Mouse (Mus musculus): ENCODE measurements around the gene Ppil4. TPM values are rescaled to one million over a fixed set of nuclear protein-coding genes. Genes with fewer than 3 reads are reported as not detected.

Gene Ppil4
- polyA plus RNA-seq, 1 experiment from 2014 or later: 38.2 TPM

DNA sequence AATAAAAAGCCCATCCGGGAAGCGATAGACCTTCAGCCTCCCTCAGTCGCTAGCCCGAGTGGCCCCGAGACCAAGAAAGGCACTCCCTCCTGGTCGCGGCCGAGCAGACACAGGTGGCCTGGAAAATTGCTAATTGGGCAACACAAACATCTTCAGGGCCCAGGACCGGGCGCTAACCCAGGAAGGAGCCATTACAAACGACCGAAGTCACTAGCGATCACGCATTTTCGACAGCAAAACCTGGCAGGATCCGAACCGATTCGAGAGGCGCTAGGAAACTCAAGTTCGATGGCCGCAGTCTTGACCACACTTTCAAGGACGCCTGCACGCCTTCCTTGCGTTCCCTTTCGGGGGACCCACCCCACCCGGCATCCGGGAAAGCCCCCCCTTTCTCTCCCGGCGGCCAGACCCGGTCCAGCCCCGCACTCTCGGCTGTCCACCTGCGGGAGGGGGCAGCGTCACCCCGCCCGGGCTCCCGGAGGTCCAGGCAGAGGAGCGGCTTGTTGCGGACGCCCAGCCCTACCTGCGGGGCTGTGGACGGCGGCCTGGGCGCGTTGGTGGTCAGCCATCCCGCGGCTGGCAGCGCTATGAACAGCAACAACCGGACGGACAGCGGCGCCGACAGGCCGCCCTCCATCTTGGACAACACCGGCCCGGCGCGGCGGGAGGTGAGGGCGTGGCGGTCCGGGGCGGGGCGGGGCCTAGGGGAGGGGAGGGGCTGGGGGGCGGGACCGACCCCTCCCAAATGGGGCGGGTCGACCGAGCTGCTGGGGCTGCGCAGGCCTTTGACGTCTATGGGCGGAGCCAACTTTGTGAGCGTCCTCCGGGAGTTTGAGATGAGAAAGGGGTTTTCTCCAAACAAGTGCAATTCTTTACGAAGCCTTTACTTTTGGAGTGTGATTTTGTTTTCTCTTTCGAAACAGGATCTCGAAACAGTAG is 12.2 kb upstream of the Ppil4 start:
- Histone ChIP-seq H3K9me3 (replicated peaks; ENCODE audit: control insufficient read depth, low read length) (no peaks in the 10 kb centered on the region), H3K4me3 (replicated peaks; ENCODE audit: low read length) (peak overlapping the region; percentile 99), H3K27ac (ENCODE audit: low read length) (peak overlapping the region; percentile 80), H3K4me2 (ENCODE audit: low read depth, low read length) (peak overlapping the region; percentile 76), H3K27me3 (ENCODE audit: control insufficient read depth, insufficient read depth, low read length) (no peaks in the 10 kb centered on the region), H3K36me3 (ENCODE audit: control insufficient read depth, insufficient read depth, low read length) (no peaks in the 10 kb centered on the region), H3K4me1 (ENCODE audit: control insufficient read depth, insufficient read depth, low read length) (0 out of 2 replicates have a peak, but pooled peaks cover 3% of the 10 kb centered on the region), H3K9ac (ENCODE audit: low read length) (peak overlapping the region; percentile 95)
- under 1% methylated on average over 74 of the region's 77 CpGs for WGBS
- peak; percentile 96 for ATAC-seq (ENCODE audit: insufficient read depth, low FRiP score)

DNA sequence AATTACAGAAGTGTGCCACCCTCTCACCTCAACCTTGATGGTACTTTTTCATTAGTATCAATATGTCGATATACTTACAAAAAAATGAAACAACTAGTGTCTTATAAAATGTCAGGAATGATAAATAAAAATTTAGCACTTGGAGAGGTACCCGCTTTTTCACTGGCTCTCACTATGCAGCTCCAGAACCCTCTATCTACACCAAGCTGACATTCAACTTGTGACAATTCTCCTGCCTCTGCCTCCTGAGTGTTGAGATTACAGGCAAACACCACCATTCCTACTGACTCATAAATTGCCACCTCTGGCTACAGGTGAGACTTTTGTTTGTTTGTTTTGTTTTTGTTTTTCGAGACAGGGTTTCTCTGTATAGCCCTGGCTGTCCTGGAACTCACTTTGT is 11.5 kb upstream of the Ppil4 start:
- Histone ChIP-seq H3K36me3 (ENCODE audit: control insufficient read depth, insufficient read depth, low read length) (no peaks in the 10 kb centered on the region), H3K9ac (ENCODE audit: low read length) (peak overlapping the region; percentile 54; the same call in 1 of the 2 replicates), H3K4me2 (ENCODE audit: low read depth, low read length) (peak overlapping the region; percentile 51), H3K27me3 (ENCODE audit: control insufficient read depth, insufficient read depth, low read length) (no peaks in the 10 kb centered on the region), H3K27ac (ENCODE audit: low read length) (no peak overlapping the region), H3K9me3 (replicated peaks; ENCODE audit: control insufficient read depth, low read length) (no peaks in the 10 kb centered on the region), H3K4me3 (replicated peaks; ENCODE audit: low read length) (peak overlapping the region; percentile 99), H3K4me1 (ENCODE audit: control insufficient read depth, insufficient read depth, low read length) (0 out of 2 replicates have a peak, but pooled peaks cover 3% of the 10 kb centered on the region)
- WGBS: 49% methylated on average over 3 of the region's 3 CpGs
- ATAC-seq (ENCODE audit: insufficient read depth, low FRiP score): 0 out of 2 replicates have a peak, but pooled peaks have one; percentile 1

GRCm38 (mm10) chr10:7787319-7787718 is 5.4 kb upstream of the Ppil4 start:
- H3K9me3 ChIP-seq (replicated peaks; ENCODE audit: control insufficient read depth, low read length): no peaks in the 10 kb centered on the region
- no peak overlapping the region for H3K4me2 ChIP-seq (ENCODE audit: low read depth, low read length)
- no peak overlapping the region for H3K9ac ChIP-seq (ENCODE audit: low read length)
- no peak overlapping the region for H3K4me3 ChIP-seq (replicated peaks; ENCODE audit: low read length)
- ATAC-seq (ENCODE audit: insufficient read depth, low FRiP score): no peak
- H3K27me3 ChIP-seq (ENCODE audit: control insufficient read depth, insufficient read depth, low read length): no peaks in the 10 kb centered on the region
- no peak overlapping the region for H3K27ac ChIP-seq (ENCODE audit: low read length)
- H3K4me1 ChIP-seq (ENCODE audit: control insufficient read depth, insufficient read depth, low read length): peaks cover 3% of the 10 kb centered on the region; the same call in 1 of the 2 replicates
- 36% methylated on average over 2 of the region's 2 CpGs for WGBS
- 0 out of 2 replicates have a peak, but pooled peaks cover 14% of the 10 kb centered on the region for H3K36me3 ChIP-seq (ENCODE audit: control insufficient read depth, insufficient read depth, low read length)

DNA sequence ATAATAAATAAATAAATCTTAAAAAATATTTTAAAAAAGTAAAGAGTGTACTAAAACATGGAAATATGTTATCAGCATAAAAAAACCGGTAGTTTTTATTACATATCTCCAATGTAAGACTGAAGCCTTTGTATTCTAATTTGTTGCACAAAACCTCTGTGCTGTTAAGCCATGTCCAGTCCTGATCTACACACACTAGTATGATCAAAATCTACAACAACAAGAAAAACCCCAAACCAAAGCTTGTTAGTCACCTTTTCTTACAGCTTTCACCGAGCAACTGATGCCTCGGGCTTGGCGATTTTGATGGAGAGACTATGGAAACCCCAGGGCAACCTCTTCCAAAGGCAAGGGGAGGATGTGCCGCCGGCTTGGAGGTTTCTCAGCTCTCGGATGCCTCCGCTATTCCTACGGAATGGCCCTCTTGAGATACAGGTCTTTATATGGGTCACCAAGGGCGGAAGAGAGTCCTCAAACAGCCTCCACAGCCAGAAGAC is 389 bp upstream of the Ppil4 start:
- peak overlapping the region; percentile 75 for H3K27ac ChIP-seq (ENCODE audit: low read length)
- H3K36me3 ChIP-seq (ENCODE audit: control insufficient read depth, insufficient read depth, low read length): 0 out of 2 replicates have a peak, but pooled peaks cover 14% of the 10 kb centered on the region
- peaks cover 13% of the 10 kb centered on the region for H3K4me1 ChIP-seq (ENCODE audit: control insufficient read depth, insufficient read depth, low read length)
- peak overlapping the region; percentile 60 for H3K4me2 ChIP-seq (ENCODE audit: low read depth, low read length)
- H3K9me3 ChIP-seq (replicated peaks; ENCODE audit: control insufficient read depth, low read length): no peaks in the 10 kb centered on the region
- 0% methylated on average over 10 of the region's 10 CpGs for WGBS
- H3K27me3 ChIP-seq (ENCODE audit: control insufficient read depth, insufficient read depth, low read length): no peaks in the 10 kb centered on the region
- peak overlapping the region; percentile 98 for H3K4me3 ChIP-seq (replicated peaks; ENCODE audit: low read length)
- peak; percentile 44; the same call in 1 of the 2 replicates for ATAC-seq (ENCODE audit: insufficient read depth, low FRiP score)
- H3K9ac ChIP-seq (ENCODE audit: low read length): peak overlapping the region; percentile 95

DNA sequence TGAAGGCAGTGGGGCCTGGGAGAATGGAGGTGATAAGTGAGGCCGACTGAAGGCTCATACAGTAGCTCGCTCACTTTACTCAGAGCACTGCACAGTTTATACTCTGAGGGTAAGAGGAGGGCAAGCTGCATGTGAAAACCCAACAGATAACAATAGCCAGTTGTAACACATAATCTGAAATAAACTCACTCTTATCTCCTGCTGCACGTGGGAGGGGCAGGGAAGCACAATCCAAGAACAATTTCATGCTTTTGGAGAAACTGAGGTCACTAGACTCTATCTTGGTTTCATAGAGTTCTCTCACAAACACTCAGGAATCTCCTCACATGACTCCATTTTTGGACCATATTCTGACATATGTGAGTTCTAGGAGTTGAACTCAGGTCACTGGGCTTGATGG is 8.6 kb downstream of the Ppil4 start:
- Histone ChIP-seq H3K4me1 (ENCODE audit: control insufficient read depth, insufficient read depth, low read length) (no peaks in the 10 kb centered on the region), H3K27ac (ENCODE audit: low read length) (no peak overlapping the region), H3K4me3 (replicated peaks; ENCODE audit: low read length) (no peak overlapping the region), H3K36me3 (ENCODE audit: control insufficient read depth, insufficient read depth, low read length) (peaks cover 21% of the 10 kb centered on the region; the same call in 1 of the 2 replicates), H3K4me2 (ENCODE audit: low read depth, low read length) (no peak overlapping the region), H3K9me3 (replicated peaks; ENCODE audit: control insufficient read depth, low read length) (no peaks in the 10 kb centered on the region), H3K9ac (ENCODE audit: low read length) (no peak overlapping the region), H3K27me3 (ENCODE audit: control insufficient read depth, insufficient read depth, low read length) (no peaks in the 10 kb centered on the region)
- ATAC-seq (ENCODE audit: insufficient read depth, low FRiP score): no peak
- 91% methylated on average over 3 of the region's 3 CpGs for WGBS

DNA sequence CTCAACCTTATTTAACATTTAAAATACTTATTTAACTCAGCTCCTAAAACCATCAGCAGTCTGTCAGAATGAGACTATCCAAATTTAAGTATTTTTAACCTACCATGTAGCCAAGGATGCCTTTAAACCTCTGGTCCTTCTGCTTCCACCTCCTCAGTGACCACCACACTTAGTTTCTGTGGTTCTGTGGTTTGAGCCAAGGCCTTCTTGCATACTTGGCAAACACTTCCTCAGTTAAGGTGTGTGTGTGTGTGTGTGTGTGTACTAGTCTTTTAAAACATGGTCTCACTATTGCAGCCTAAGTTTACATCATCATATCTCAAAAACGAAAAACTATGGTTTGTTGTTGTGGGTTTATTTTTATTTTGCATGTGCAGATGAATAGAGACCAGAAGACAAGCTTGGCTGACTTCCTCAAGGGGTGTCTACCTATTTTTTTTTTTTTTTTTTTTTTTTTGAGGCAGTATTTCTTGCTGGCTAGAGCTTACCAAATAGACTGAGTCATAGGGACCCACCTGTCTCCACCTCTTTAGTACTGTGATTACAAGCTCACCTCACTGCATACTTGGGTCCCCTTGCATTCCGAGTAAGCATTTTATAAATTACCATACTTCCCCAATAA is 9.9 kb downstream of the Ppil4 start:
- H3K9ac ChIP-seq (ENCODE audit: low read length): no peak overlapping the region
- H3K36me3 ChIP-seq (ENCODE audit: control insufficient read depth, insufficient read depth, low read length): peaks cover 21% of the 10 kb centered on the region; the same call in 1 of the 2 replicates
- no peak for ATAC-seq (ENCODE audit: insufficient read depth, low FRiP score)
- no peak overlapping the region for H3K4me2 ChIP-seq (ENCODE audit: low read depth, low read length)
- no peaks in the 10 kb centered on the region for H3K27me3 ChIP-seq (ENCODE audit: control insufficient read depth, insufficient read depth, low read length)
- no peak overlapping the region for H3K27ac ChIP-seq (ENCODE audit: low read length)
- WGBS: 84% methylated on average over 2 of the region's 2 CpGs
- no peaks in the 10 kb centered on the region for H3K4me1 ChIP-seq (ENCODE audit: control insufficient read depth, insufficient read depth, low read length)
- no peaks in the 10 kb centered on the region for H3K9me3 ChIP-seq (replicated peaks; ENCODE audit: control insufficient read depth, low read length)
- H3K4me3 ChIP-seq (replicated peaks; ENCODE audit: low read length): no peak overlapping the region

DNA sequence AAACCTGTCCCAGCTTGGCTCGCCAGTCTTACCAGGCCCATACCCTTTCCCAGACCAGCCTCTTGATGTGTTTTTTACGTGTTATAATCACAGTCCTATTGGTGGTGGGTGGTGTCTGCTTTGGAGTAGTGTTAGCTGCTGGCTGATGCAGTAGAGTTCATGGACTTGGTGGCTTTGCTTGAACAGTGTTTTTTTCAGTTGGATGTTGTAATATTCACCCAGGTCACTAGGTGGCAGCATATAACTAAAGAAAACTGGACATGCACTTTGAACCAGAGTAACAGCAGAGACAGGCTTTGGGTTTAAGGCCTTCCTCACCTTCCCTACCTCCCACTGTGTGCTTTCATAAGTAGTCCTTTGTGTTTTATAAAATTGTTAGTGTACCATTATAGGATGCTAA is 17.2 kb downstream of the Ppil4 start:
- Histone ChIP-seq H3K27me3 (ENCODE audit: control insufficient read depth, insufficient read depth, low read length) (no peaks in the 10 kb centered on the region), H3K27ac (ENCODE audit: low read length) (no peak overlapping the region), H3K9me3 (replicated peaks; ENCODE audit: control insufficient read depth, low read length) (no peaks in the 10 kb centered on the region), H3K4me3 (replicated peaks; ENCODE audit: low read length) (no peak overlapping the region), H3K4me1 (ENCODE audit: control insufficient read depth, insufficient read depth, low read length) (no peaks in the 10 kb centered on the region), H3K9ac (ENCODE audit: low read length) (no peak overlapping the region), H3K4me2 (ENCODE audit: low read depth, low read length) (no peak overlapping the region), H3K36me3 (ENCODE audit: control insufficient read depth, insufficient read depth, low read length) (peaks cover 15% of the 10 kb centered on the region; the same call in 1 of the 2 replicates)
- 0 out of 2 replicates have a peak, but pooled peaks have one; percentile 37 for ATAC-seq (ENCODE audit: insufficient read depth, low FRiP score)
- WGBS: 48% methylated on average over 2 of the region's 2 CpGs

DNA sequence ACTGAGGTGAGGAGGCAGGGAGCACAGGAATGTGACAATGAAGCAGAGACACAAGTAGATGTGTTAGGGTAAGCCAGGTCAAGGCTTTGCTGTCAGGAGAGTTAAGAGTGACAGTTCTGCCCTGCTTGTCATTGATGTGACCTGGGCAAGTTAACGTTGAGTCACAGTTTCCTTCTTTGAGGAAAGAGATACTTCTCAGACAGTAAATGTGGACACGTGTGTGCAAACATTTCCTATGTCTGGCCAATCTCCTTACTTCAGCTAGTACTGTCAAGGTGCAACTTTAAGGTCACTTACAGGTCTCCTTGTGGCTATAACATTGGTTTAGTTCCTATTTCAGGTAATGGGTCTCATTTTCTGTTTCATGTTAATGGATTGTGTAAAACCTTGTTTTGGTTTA is 23.8 kb downstream of the Ppil4 start:
- H3K9me3 ChIP-seq (replicated peaks; ENCODE audit: control insufficient read depth, low read length): no peaks in the 10 kb centered on the region
- no peak overlapping the region for H3K27ac ChIP-seq (ENCODE audit: low read length)
- no peak overlapping the region for H3K4me2 ChIP-seq (ENCODE audit: low read depth, low read length)
- H3K4me1 ChIP-seq (ENCODE audit: control insufficient read depth, insufficient read depth, low read length): no peaks in the 10 kb centered on the region
- H3K36me3 ChIP-seq (ENCODE audit: control insufficient read depth, insufficient read depth, low read length): no peaks in the 10 kb centered on the region; the same call in 1 of the 2 replicates
- no peak overlapping the region for H3K4me3 ChIP-seq (replicated peaks; ENCODE audit: low read length)
- no peaks in the 10 kb centered on the region for H3K27me3 ChIP-seq (ENCODE audit: control insufficient read depth, insufficient read depth, low read length)
- H3K9ac ChIP-seq (ENCODE audit: low read length): no peak overlapping the region
- no peak for ATAC-seq (ENCODE audit: insufficient read depth, low FRiP score)
- WGBS: 67% methylated on average over 2 of the region's 2 CpGs

GRCm38 (mm10) chr10:7818676-7819075 is 26.0 kb downstream of the Ppil4 start:
- no peak for ATAC-seq (ENCODE audit: insufficient read depth, low FRiP score)
- WGBS: 94% methylated on average over 4 of the region's 4 CpGs
- Histone ChIP-seq H3K36me3 (ENCODE audit: control insufficient read depth, insufficient read depth, low read length) (peaks cover 4% of the 10 kb centered on the region), H3K4me3 (replicated peaks; ENCODE audit: low read length) (no peak overlapping the region), H3K4me2 (ENCODE audit: low read depth, low read length) (no peak overlapping the region), H3K27ac (ENCODE audit: low read length) (no peak overlapping the region), H3K9me3 (replicated peaks; ENCODE audit: control insufficient read depth, low read length) (no peaks in the 10 kb centered on the region), H3K4me1 (ENCODE audit: control insufficient read depth, insufficient read depth, low read length) (no peaks in the 10 kb centered on the region), H3K9ac (ENCODE audit: low read length) (no peak overlapping the region), H3K27me3 (ENCODE audit: control insufficient read depth, insufficient read depth, low read length) (no peaks in the 10 kb centered on the region)

All from stomach, embryonic 16.5 days (tissue).